Mouse (Mus musculus): ENCODE results near the gene Btg3. TPM values are rescaled to one million over a fixed set of nuclear protein-coding genes. Genes with fewer than 3 reads are reported as not detected.

Btg3 gene
- 0.16 and 0.36 TPM in 2 replicates for polyA plus RNA-seq (2012; rRNA removed)

DNA sequence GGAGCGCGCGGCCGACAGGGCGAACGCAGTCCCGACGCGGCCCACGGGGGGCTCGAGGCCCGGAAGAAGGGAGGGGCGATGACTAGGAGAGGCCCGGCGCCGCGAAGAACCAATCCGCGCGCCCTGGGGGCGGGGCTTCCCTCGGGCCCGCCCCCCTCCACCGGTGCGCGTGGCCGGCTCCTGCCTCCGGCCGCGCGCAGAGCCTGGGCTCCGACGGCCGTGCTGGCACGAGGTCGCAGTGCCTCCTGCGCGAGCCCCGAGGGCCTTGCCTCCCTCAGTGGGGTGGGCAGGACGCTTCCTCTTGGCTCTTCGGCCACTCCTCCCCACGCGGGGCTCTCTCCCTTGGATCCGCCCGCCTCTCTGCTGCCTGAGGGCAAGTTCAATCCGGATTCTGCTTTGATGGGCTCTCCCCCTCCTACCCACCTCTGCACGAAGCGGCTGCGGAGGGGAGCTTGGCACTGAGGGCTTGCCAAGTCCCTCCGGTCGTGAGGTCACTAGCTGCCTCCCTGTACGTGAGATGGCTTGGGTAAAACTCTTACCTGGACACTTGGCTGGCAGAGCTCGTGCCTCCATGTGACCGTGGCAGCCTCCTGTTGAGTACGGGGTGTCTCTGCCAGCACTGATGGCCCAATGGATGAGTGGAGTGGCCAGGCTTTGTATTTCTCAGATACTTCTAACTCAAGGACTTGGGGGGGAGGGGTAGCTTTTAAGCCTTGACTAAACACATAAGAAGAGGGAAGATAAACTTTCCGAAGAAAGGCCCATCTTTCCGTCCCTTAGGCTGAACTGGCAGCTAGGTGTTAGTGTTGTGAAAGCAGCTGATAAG lies at the start of gene Btg3:
Gene Btg3 (minus strand): TSS at position 448 of the 826 bp plus-strand sequence.

DNA sequence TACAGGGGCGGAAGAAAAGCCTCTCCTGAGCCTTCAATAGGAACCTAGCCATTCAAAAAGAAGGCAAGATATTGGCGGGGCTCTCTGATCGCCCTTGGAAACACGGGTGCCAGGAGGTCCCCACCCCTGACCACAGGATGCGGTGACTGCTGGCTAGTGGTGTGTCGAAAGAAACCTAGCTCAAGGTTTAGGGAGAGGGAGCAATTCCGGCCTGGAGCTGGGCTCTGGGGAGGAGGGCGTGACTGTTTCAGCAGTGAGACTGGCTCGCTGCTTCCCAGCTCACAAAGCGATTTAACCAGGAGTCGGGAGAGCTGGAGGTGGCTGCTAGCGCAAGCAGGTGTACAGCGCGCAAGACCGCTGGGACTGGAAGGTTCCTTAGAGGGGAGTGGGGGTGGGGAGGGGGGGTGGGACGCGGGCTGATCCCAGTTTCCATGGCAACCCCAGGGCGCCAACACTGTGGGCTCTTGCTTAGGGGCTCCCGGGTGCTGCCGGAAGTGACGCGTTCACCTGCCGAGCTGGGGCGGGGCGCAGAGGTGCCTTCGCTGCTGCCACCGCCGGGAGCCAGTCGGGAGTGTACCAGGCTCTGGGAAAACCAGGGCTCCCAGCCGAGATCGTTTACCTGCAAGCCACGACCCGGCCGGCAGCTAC lies 75.7 kb downstream of the Btg3 start, which contains the start of gene Cxadr:
Gene Cxadr (plus strand): TSS at position 307 of the 648 bp plus-strand sequence.

Other genes starting within 250 kb of the Btg3 start
- gene Cxadr, start 75.7 kb downstream of the Btg3 start, polyA plus RNA-seq (2012; rRNA removed): 22.4 and 24.7 TPM in 2 replicates
- 0.58 and 1.7 TPM in 2 replicates for gene D16Ertd472e, start 199.5 kb upstream of the Btg3 start, polyA plus RNA-seq (2012; rRNA removed)

All from stomach, adult 2 months (tissue).